Mouse (Mus musculus): ENCODE measurements around the gene Nckipsd. TPM values are rescaled to one million over a fixed set of nuclear protein-coding genes. Genes with fewer than 3 reads are reported as not detected.

Gene Nckipsd
- polyA plus RNA-seq, 1 experiment from 2014 or later: 14.1 TPM

DNA sequence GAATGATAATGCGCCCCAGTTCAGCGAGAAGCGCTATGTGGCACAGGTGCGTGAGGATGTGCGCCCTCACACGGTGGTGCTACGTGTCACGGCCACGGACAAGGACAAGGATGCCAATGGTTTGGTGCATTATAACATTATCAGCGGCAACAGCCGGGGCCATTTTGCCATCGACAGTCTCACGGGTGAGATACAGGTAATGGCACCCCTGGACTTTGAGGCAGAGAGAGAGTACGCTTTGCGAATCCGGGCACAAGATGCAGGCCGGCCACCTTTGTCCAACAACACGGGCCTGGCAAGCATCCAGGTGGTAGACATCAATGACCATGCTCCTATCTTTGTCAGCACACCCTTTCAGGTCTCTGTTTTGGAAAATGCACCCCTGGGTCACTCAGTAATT is 19.7 kb downstream of the Nckipsd start:
- Histone ChIP-seq H3K4me3 (peak overlapping the region; percentile 69), H3K9me3 (no peaks in the 10 kb centered on the region)

DNA sequence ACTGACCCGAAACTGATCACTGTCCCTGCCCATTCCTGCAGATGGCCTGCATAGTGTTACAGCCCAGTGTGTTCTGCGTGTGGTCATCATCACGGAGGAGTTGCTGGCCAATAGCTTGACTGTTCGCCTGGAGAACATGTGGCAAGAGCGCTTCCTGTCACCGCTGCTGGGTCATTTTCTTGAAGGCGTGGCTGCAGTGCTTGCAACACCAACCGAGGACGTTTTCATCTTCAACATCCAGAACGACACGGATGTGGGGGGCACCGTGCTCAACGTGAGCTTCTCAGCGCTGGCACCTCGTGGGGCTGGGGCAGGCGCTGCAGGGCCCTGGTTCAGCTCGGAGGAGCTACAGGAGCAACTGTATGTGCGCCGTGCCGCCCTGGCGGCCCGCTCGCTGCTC is 23.5 kb downstream of the Nckipsd start:
- Histone ChIP-seq H3K4me3 (peak overlapping the region; percentile 64), H3K36me3 (replicated peaks) (peaks cover 34% of the 10 kb centered on the region), H3K4me1 (peaks cover 32% of the 10 kb centered on the region), H3K27ac (no peak overlapping the region), H3K9me3 (no peaks in the 10 kb centered on the region), H3K27me3 (ENCODE audit: poor library complexity, severe bottlenecking) (peaks cover 85% of the 10 kb centered on the region)
- no peak for DNase-seq (ENCODE audit: extremely low spot score, low spot score)
- WGBS: 8% methylated on average over 23 of the region's 23 CpGs

More for the DNA sequence above, 19.7 kb downstream of the Nckipsd start:
- DNase-seq (ENCODE audit: extremely low spot score, low spot score): no peak
- Histone ChIP-seq H3K27ac (no peak overlapping the region), H3K4me1 (peaks cover 59% of the 10 kb centered on the region), H3K27me3 (ENCODE audit: poor library complexity, severe bottlenecking) (peaks cover 100% of the 10 kb centered on the region), H3K36me3 (replicated peaks) (peaks cover 12% of the 10 kb centered on the region; the same call in 1 of the 2 replicates)
- WGBS: 71% methylated on average over 18 of the region's 18 CpGs

DNA sequence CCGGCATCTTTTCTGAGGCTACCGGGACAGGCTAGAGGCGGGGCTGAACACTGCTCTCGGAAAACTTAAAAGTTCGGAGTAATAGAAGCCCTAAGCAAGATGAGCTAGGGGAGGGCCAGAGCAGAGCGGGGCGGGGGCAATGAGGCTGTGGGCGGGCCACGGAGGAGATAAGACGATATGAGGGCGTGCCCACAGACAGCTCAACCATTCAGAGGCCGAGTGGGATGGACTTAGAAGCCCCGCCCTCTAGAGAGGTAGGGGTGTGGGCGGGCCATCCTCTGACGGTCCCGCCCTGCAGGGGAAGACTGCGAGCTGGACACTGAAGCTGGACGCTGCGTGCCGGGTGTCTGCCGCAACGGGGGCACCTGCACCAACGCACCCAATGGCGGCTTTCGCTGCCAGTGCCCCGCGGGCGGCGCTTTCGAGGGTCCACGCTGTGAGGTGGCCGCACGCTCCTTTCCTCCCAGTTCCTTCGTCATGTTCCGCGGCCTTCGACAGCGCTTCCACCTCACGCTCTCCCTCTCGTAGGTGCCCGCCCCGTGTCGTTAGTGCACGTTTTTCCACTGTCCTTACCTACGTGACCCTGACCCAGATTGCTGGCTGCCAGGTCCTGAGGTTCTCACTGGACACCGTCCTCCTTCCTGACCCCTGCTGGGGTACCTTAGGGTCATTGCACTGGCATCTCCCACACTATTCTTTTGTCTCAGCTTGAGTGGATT is 24.4 kb downstream of the Nckipsd start:
- H3K27me3 ChIP-seq (ENCODE audit: poor library complexity, severe bottlenecking): peaks cover 75% of the 10 kb centered on the region
- H3K36me3 ChIP-seq (replicated peaks): peaks cover 34% of the 10 kb centered on the region
- H3K4me3 ChIP-seq: peak overlapping the region; percentile 64
- peak; percentile 88 for DNase-seq (ENCODE audit: extremely low spot score, low spot score)
- no peak overlapping the region for H3K27ac ChIP-seq
- H3K9me3 ChIP-seq: no peaks in the 10 kb centered on the region
- WGBS: 6% methylated on average over 46 of the region's 46 CpGs
- peaks cover 23% of the 10 kb centered on the region for H3K4me1 ChIP-seq

DNA sequence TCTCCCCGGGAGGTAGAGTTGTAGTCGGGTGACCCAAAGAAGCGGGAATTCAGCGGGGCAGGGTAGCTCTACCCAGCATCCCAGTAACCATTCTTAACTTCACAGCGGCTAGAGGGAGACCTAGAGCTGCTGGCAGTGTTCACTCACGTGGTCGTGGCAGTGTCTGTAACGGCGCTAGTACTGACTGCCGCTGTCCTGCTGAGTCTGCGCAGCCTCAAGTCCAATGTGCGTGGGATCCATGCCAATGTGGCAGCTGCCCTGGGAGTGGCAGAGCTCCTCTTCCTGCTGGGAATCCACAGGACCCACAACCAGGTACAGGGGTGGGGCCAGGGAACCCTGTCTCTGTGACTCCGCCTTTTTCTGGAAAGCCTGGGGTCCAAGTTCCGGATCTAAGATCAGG is 34.8 kb downstream of the Nckipsd start:
- peaks cover 16% of the 10 kb centered on the region for H3K36me3 ChIP-seq (replicated peaks)
- peak overlapping the region; percentile 27 for H3K4me3 ChIP-seq
- H3K27ac ChIP-seq: no peak overlapping the region; the same call in 1 of the 2 replicates
- no peaks in the 10 kb centered on the region for H3K9me3 ChIP-seq
- H3K27me3 ChIP-seq (ENCODE audit: poor library complexity, severe bottlenecking): peaks cover 26% of the 10 kb centered on the region
- H3K4me1 ChIP-seq: peaks cover 11% of the 10 kb centered on the region
- 22% methylated on average over 14 of the region's 14 CpGs for whole genome bisulfite sequencing
- DNase-seq (ENCODE audit: extremely low spot score, low spot score): no peak

DNA sequence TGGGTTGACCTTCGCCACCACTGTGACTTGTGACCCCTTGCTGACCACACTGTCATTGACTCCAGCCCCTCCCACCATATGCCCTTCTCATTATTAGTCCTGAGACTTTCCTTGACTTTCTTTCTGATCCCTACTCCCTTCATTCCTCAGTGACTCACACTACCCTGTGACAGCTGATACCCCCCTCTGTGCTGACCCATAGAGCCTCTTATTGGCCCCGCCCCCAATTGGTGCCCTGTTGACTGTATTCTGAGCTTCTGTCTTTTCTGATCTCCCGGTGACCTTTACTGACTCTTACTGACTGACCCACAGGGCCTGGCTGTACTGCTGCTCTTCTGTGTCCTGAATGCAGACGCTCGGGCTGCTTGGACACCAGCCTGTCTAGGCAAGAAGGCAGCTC is 37.2 kb downstream of the Nckipsd start:
- Histone ChIP-seq H3K36me3 (replicated peaks) (peaks cover 26% of the 10 kb centered on the region), H3K27ac (no peak overlapping the region), H3K4me3 (no peak overlapping the region), H3K9me3 (no peaks in the 10 kb centered on the region), H3K4me1 (peaks cover 11% of the 10 kb centered on the region), H3K27me3 (ENCODE audit: poor library complexity, severe bottlenecking) (peaks cover 26% of the 10 kb centered on the region)
- DNase-seq (ENCODE audit: extremely low spot score, low spot score): no peak
- 80% methylated on average over 5 of the region's 5 CpGs for WGBS

DNA sequence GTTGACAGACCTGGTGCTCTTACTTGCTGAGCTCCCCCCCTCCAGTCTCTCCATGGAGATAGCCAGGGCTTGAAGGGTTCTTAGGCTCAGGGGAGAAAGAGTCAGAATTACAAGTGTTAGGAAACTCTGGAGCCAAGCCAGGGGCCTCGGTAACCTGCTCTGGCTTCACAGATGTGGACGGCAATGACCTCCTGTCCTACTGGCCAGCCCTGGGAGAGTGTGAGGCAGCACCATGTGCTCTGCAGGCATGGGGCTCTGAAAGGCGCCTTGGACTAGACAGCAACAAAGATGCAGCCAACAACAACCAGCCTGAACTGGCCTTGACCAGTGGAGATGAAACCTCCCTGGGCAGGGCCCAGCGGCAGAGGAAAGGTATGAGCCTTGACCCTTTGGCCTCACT is 39.2 kb downstream of the Nckipsd start:
- WGBS: 90% methylated on average over 4 of the region's 4 CpGs
- H3K27me3 ChIP-seq (ENCODE audit: poor library complexity, severe bottlenecking): peaks cover 17% of the 10 kb centered on the region
- H3K4me3 ChIP-seq: no peak overlapping the region
- peaks cover 20% of the 10 kb centered on the region; the same call in 1 of the 2 replicates for H3K36me3 ChIP-seq (replicated peaks)
- H3K4me1 ChIP-seq: peaks cover 23% of the 10 kb centered on the region
- DNase-seq (ENCODE audit: extremely low spot score, low spot score): no peak
- H3K9me3 ChIP-seq: no peaks in the 10 kb centered on the region
- H3K27ac ChIP-seq: no peak overlapping the region

DNA sequence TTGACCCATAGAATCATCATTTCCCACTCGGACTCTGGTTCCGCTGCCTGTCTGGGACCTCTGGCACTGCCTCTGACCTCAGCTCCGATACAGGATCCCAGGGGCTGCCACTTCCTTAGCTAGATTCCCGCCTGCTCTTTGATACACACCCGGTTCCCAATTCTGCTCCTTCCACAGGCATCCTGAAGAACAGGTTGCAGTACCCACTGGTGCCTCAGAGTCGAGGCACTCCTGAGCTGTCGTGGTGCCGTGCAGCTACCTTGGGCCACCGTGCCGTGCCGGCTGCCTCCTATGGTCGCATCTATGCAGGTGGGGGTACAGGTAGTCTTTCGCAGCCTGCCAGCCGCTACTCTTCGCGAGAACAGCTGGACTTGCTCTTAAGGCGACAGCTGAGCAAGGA is 40.3 kb downstream of the Nckipsd start:
- Histone ChIP-seq H3K27me3 (ENCODE audit: poor library complexity, severe bottlenecking) (peaks cover 7% of the 10 kb centered on the region), H3K9me3 (no peaks in the 10 kb centered on the region), H3K27ac (no peak overlapping the region), H3K4me3 (no peak overlapping the region), H3K36me3 (replicated peaks) (peaks cover 20% of the 10 kb centered on the region; the same call in 1 of the 2 replicates), H3K4me1 (peaks cover 19% of the 10 kb centered on the region)
- WGBS: 79% methylated on average over 17 of the region's 17 CpGs
- DNase-seq (ENCODE audit: extremely low spot score, low spot score): no peak

DNA sequence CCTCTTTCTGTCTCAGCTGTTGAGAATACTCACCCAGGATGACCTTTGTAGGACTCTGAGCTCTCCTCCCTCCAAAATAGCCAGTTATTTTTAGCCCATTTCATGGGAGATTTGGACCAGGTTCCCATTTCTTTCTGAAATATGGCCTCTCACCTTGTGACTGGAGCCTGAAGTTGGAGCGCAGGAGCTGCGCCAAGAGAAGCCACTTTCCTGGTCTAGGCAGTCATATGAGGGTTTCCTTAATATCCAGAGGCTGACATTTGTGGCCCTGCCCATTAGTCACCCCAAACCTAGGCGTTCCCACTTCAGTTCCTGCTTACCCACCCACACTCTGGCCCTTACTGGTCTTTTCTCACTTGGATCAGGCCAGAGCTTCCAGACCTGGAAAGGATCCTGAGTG is 44.8 kb downstream of the Nckipsd start, which contains the start of gene Slc26a6:
Gene Slc26a6, plus strand, starts transcription at position 308 of the 400 bp plus-strand sequence.
- Histone ChIP-seq H3K36me3 (replicated peaks) (peaks cover 27% of the 10 kb centered on the region), H3K4me1 (peaks cover 36% of the 10 kb centered on the region), H3K27ac (peak within 1 kb of the TSS; percentile 91), H3K27me3 (ENCODE audit: poor library complexity, severe bottlenecking) (peaks cover 18% of the 10 kb centered on the region), H3K9me3 (no peaks in the 10 kb centered on the region), H3K4me3 (peak within 1 kb of the TSS; percentile 78)
- no peak for DNase-seq (ENCODE audit: extremely low spot score, low spot score)
- WGBS: 88% methylated on average over 3 of the region's 3 CpGs

DNA sequence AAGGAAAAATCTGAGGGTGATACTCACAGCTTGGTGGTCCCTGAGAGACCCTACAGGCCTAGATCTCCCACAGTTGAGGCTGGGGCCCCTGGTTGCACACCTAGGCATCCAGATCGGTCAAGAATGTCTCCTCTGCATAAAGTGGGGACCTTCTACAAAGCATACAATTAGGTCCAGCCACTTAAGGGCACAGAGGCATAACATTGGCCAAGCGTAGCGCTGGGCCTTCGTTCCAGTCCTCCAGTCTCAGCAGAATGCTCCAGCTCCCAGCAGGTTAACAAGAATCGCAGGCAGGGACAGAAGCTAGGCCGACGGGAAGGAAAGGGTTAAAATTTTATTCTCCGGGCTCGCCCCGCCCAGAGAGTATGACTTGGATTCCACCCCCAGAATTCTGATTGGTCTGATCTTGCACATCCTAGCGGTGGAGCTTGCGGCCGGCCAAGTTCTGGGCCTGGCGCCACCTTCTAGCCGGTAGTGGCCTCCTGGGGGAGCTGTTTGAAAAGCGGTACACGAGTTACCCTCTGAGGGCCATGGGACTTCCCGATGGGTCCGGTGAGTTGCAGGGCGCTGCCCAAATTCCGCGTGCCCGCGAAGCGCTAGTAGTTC is 45.6 kb downstream of the Nckipsd start:
- peak overlapping the region; percentile 91 for H3K27ac ChIP-seq

DNA sequence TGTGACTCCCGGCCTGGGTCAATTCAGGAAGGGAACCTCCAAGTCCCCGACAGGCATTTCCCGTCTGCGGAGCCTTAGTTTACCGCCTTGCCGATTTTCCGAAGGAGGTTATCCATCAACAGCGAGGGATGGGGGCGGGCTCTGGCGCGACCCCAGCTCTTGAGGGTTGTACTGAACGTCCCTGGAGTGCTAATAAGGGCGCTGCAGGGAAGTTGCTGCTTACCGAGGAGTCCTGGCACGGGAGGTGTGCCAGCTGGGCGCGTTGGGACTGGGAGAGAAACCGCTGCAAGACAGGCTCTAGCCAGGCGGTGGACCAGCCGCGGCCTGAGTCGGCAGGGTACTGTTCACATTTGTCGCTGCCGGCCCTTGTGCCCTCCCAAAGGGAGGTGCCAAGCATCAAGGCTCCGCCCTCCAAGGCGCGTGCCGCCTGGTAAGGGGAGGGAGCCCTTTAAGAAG is 46.1 kb downstream of the Nckipsd start:
- DNase-seq (ENCODE audit: extremely low spot score, low spot score): peak; percentile 86
- Histone ChIP-seq H3K9me3 (no peaks in the 10 kb centered on the region), H3K4me1 (peaks cover 36% of the 10 kb centered on the region), H3K36me3 (replicated peaks) (peaks cover 29% of the 10 kb centered on the region), H3K4me3 (peak overlapping the region; percentile 78), H3K27me3 (ENCODE audit: poor library complexity, severe bottlenecking) (peaks cover 18% of the 10 kb centered on the region), H3K27ac (peak overlapping the region; percentile 91)
- WGBS: under 1% methylated on average over 28 of the region's 28 CpGs

More for the DNA sequence above, 45.6 kb downstream of the Nckipsd start:
- H3K9me3 ChIP-seq: no peaks in the 10 kb centered on the region
- H3K4me3 ChIP-seq: peak overlapping the region; percentile 78
- DNase-seq (ENCODE audit: extremely low spot score, low spot score): peak; percentile 93
- peaks cover 30% of the 10 kb centered on the region for H3K36me3 ChIP-seq (replicated peaks)
- H3K27me3 ChIP-seq (ENCODE audit: poor library complexity, severe bottlenecking): peaks cover 18% of the 10 kb centered on the region
- H3K4me1 ChIP-seq: peaks cover 36% of the 10 kb centered on the region
- 3% methylated on average over 25 of the region's 25 CpGs for WGBS

DNA sequence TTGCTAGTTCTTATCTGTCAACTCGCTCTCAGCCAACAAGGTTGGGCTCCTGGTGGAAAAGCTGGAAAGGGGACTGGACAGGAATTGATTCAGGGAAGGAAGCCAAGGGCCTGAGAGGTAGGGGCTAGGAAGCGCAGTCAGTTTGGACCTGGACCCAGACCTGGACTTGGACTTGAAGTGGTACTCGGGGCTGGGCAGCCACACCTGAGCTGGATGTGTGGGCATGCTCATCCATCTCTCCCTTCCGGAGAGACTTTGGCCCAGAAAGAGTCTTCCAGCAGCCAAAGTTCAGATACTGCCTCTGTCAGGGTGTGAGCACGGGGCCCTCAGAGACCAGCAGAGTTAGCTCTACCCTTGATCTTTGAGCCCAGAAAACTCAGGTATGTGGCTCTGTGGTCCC is 47.2 kb downstream of the Nckipsd start:
- H3K4me1 ChIP-seq: peaks cover 36% of the 10 kb centered on the region

DNA sequence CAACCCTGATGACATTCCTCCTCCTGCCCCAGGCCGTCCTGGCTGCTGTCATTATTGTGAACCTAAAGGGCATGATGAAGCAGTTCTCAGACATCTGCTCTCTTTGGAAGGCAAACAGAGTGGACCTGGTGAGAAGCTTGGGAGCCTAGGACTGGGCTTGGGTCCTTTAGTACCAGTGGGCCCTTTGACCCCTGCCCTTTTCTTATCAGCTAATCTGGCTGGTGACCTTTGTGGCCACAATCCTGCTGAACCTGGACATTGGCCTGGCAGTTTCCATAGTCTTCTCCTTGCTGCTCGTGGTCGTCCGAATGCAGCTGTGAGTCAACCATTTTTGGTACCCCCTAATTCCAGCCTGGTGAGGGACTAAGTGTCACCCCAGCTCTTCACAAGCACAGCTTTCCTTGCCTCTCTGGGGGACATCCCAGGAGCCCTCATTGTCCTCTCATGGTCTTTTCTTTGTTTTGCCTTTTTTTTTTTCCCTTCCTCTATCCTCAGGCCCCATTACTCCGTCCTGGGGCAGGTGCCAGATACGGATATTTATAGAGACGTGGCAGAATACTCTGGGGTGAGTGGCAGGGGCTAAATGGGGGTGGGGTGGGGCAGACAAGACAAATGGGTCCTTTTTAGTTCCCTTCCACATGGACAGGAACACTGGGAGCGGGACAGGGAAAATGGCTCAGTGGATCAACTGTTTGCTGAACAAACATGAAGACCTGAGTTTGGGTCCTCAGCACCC is 50.8 kb downstream of the Nckipsd start:
- 83% methylated on average over 8 of the region's 8 CpGs for WGBS
- Histone ChIP-seq H3K27me3 (ENCODE audit: poor library complexity, severe bottlenecking) (peaks cover 18% of the 10 kb centered on the region), H3K4me1 (peaks cover 14% of the 10 kb centered on the region), H3K4me3 (no peak overlapping the region), H3K9me3 (no peaks in the 10 kb centered on the region), H3K27ac (no peak overlapping the region), H3K36me3 (replicated peaks) (peaks cover 47% of the 10 kb centered on the region)
- no peak for DNase-seq (ENCODE audit: extremely low spot score, low spot score)

More for the DNA sequence above, 47.2 kb downstream of the Nckipsd start:
- no peaks in the 10 kb centered on the region for H3K9me3 ChIP-seq
- no peak overlapping the region for H3K27ac ChIP-seq
- peaks cover 35% of the 10 kb centered on the region for H3K36me3 ChIP-seq (replicated peaks)
- WGBS: 56% methylated on average over 5 of the region's 5 CpGs
- H3K4me3 ChIP-seq: peak overlapping the region; percentile 78
- H3K27me3 ChIP-seq (ENCODE audit: poor library complexity, severe bottlenecking): peaks cover 18% of the 10 kb centered on the region
- DNase-seq (ENCODE audit: extremely low spot score, low spot score): no peak
